9 mouse cellular contexts compared by ENCODE assay signal in genomic region chr3:121953433-121954161, GRCm38 (mm10). TPM values are rescaled to one million over a fixed set of nuclear protein-coding genes. Genes with fewer than 3 reads are reported as not detected.
DNase-seq lines count a peak whose midpoint lies in the region; ATAC-seq and TF ChIP-seq lines count a peak whose summit lies in the region.
"Had no signal": no experiment of that assay in that cellular context is flagged by ENCODE, and none has a peak within 500 bp of the region (broad histone marks: within the 10 kb centered on the region; RNA-seq: fewer than 3 reads in every experiment).

No protein-coding gene starts in this region.

- peaks cover 10% of the 10 kb centered on the region for H3K27me3 ChIP-seq in forebrain, embryonic 16.5 days (replicated peaks; ENCODE audit: control insufficient read depth, insufficient read depth, low read length)
- H3K27me3 ChIP-seq in hindbrain, embryonic 12.5 days = peaks cover 27% of the 10 kb centered on the region
- H3K27me3 ChIP-seq in limb, embryonic 15.5 days = no peaks in the 10 kb centered on the region
- peaks cover 13% of the 10 kb centered on the region; the same call in 1 of the 2 replicates for H3K27me3 ChIP-seq in midbrain, postnatal 0 days (ENCODE audit: insufficient read depth, low read length)

- H3K4me1 ChIP-seq in forebrain, embryonic 16.5 days (replicated peaks; ENCODE audit: control insufficient read depth, insufficient read depth, low read length) = peaks cover 5% of the 10 kb centered on the region; the same call in 1 of the 2 replicates
- H3K4me1 ChIP-seq in hindbrain, embryonic 12.5 days = peaks cover 7% of the 10 kb centered on the region; the same call in 1 of the 2 replicates
- H3K4me1 ChIP-seq in limb, embryonic 15.5 days = 0 out of 2 replicates have a peak, but pooled peaks cover 4% of the 10 kb centered on the region
- 0 out of 2 replicates have a peak, but pooled peaks cover 3% of the 10 kb centered on the region for H3K4me1 ChIP-seq in midbrain, postnatal 0 days (ENCODE audit: insufficient read depth, low read length)

- peak; percentile 11 for DNase-seq in thymus, postnatal 4 days
- no peak for DNase-seq in thymus, postnatal 25 days
- no peak for DNase-seq in midbrain, postnatal 0 days (ENCODE audit: low spot score)
- no peak for DNase-seq in left cerebral cortex, postnatal 4 days

- ATAC-seq in forebrain, embryonic 16.5 days = peak; percentile 9; the same call in 1 of the 2 replicates
- no peak for ATAC-seq in hindbrain, embryonic 12.5 days (ENCODE audit: low FRiP score)
- ATAC-seq in limb, embryonic 15.5 days (ENCODE audit: insufficient number of reproducible peaks, low FRiP score, low TSS enrichment, low read depth) = peak; percentile 8; the same call in 1 of the 2 replicates
- ATAC-seq in midbrain, postnatal 0 days (ENCODE audit: low FRiP score) = no peak; the same call in 1 of the 2 replicates
- ATAC-seq in erythroid progenitor cell, adult 5-6 weeks (replicated peaks; ENCODE audit: low FRiP score, poor library complexity, severe bottlenecking) = no peak

- intact Hi-C loops in left cerebral cortex, postnatal 4 days (cut with DNase I) = no loop called here

- H3K36me3 ChIP-seq in forebrain, embryonic 16.5 days (ENCODE audit: control insufficient read depth, insufficient read depth) = no peaks in the 10 kb centered on the region
- no peaks in the 10 kb centered on the region for H3K36me3 ChIP-seq in hindbrain, embryonic 12.5 days
- H3K36me3 ChIP-seq in limb, embryonic 15.5 days = no peaks in the 10 kb centered on the region
- no peaks in the 10 kb centered on the region for H3K36me3 ChIP-seq in midbrain, postnatal 0 days (ENCODE audit: insufficient read depth, low read length)

- no peaks in the 10 kb centered on the region for H3K9me3 ChIP-seq in forebrain, embryonic 16.5 days (ENCODE audit: control insufficient read depth, low read length)
- H3K9me3 ChIP-seq in hindbrain, embryonic 12.5 days (replicated peaks) = no peaks in the 10 kb centered on the region
- H3K9me3 ChIP-seq in limb, embryonic 15.5 days = no peaks in the 10 kb centered on the region
- no peaks in the 10 kb centered on the region for H3K9me3 ChIP-seq in midbrain, postnatal 0 days (ENCODE audit: low read length)

- peak overlapping the region; percentile 68 for H3K4me2 ChIP-seq in forebrain, embryonic 16.5 days (ENCODE audit: low read length)
- H3K4me2 ChIP-seq in hindbrain, embryonic 12.5 days (replicated peaks) = peak overlapping the region; percentile 86
- peak overlapping the region; percentile 80 for H3K4me2 ChIP-seq in limb, embryonic 15.5 days
- peak overlapping the region; percentile 86 for H3K4me2 ChIP-seq in midbrain, postnatal 0 days (ENCODE audit: low read depth, low read length, poor library complexity, severe bottlenecking)

- peak overlapping the region; percentile 55 for H3K9ac ChIP-seq in forebrain, embryonic 16.5 days (replicated peaks; ENCODE audit: low read depth, low read length)
- peak overlapping the region; percentile 71 for H3K9ac ChIP-seq in hindbrain, embryonic 12.5 days
- H3K9ac ChIP-seq in limb, embryonic 15.5 days = peak overlapping the region; percentile 56
- peak overlapping the region; percentile 61 for H3K9ac ChIP-seq in midbrain, postnatal 0 days (replicated peaks; ENCODE audit: low read length, poor library complexity, severe bottlenecking)

- peak; percentile 39 for TF ChIP-seq CTCF in midbrain, postnatal 0 days (IDR thresholded peaks at IDR 0.05)

- no peak overlapping the region for H3K27ac ChIP-seq in forebrain, embryonic 16.5 days (ENCODE audit: low read length)
- H3K27ac ChIP-seq in hindbrain, embryonic 12.5 days = no peak overlapping the region
- H3K27ac ChIP-seq in limb, embryonic 15.5 days = peak overlapping the region; percentile 50
- H3K27ac ChIP-seq in midbrain, postnatal 0 days (ENCODE audit: low read depth, low read length) = no peak overlapping the region
- H3K27ac ChIP-seq: macrophage had no signal

- H3K4me3 ChIP-seq in forebrain, embryonic 16.5 days (replicated peaks; ENCODE audit: low read length) = peak overlapping the region; percentile 55
- peak overlapping the region; percentile 63 for H3K4me3 ChIP-seq in hindbrain, embryonic 12.5 days
- peak overlapping the region; percentile 77 for H3K4me3 ChIP-seq in limb, embryonic 15.5 days
- peak overlapping the region; percentile 59 for H3K4me3 ChIP-seq in midbrain, postnatal 0 days (ENCODE audit: low read depth, low read length)

- under 1% methylated on average over 38 of the region's 53 CpGs for WGBS in forebrain, embryonic 16.5 days
- under 1% methylated on average over 49 of the region's 53 CpGs for WGBS in hindbrain, embryonic 12.5 days
- WGBS in limb, embryonic 15.5 days = under 1% methylated on average over 49 of the region's 53 CpGs
- WGBS in midbrain, postnatal 0 days = under 1% methylated on average over 46 of the region's 53 CpGs

RNA-seq across cellular contexts. Expression of gene Arhgap29, which starts 1.3 kb away (rescaled TPM):
- 18.3 and 27.8 TPM in 2 replicates for polyA plus RNA-seq in forebrain, embryonic 16.5 days (2015; fragmentation: Nextera tagmentation; extraction: Ambion mirVana)
- 41.5 and 50.6 TPM in 2 replicates for polyA plus RNA-seq in hindbrain, embryonic 12.5 days (2016; fragmentation: Nextera tagmentation; extraction: Ambion mirVana)
- 40.8 and 46.8 TPM in 2 replicates for polyA plus RNA-seq in limb, embryonic 15.5 days (2015; fragmentation: Nextera tagmentation; extraction: Ambion mirVana)
- 34.6 and 38.6 TPM in 2 replicates for total RNA-seq in midbrain, postnatal 0 days (2014; rRNA removed)
- 12.6 and 13.6 TPM in 2 replicates for polyA plus RNA-seq in midbrain, postnatal 0 days (2015; fragmentation: Nextera tagmentation; extraction: Ambion mirVana)
- total RNA-seq in erythroid progenitor cell, adult 5-6 weeks (2015; ENCODE audit: low replicate concordance) = 3.6 and 3.8 TPM in 2 replicates
- total RNA-seq in erythroid progenitor cell, adult 5-6 weeks (2017; ENCODE audit: low replicate concordance) = 0.39 and 3.6 TPM in 2 replicates
- total RNA-seq in left cerebral cortex, postnatal 4 days (2021) = 10 to 100 TPM; 50.7 to 56.0 TPM

Comparison
In these comparisons a context has a peak if more than half of its experiments do, and no peak if none do; other contexts are left out.
1. ATAC-seq: peak in forebrain, embryonic 16.5 days (single experiment) and limb, embryonic 15.5 days (single experiment); none in hindbrain, embryonic 12.5 days (single experiment), midbrain, postnatal 0 days (single experiment) and erythroid progenitor cell, adult 5-6 weeks (single experiment).
2. Peak in every context shown above with its lines, with median percentiles within 50 percentile points of each other: H3K4me2 ChIP-seq, H3K4me3 ChIP-seq and H3K9ac ChIP-seq.